Mouse (Mus musculus) heart, adult 2 months (tissue): ENCODE results near the gene Rps27.

Experiments used
- CTCF ChIP-seq: fragments of 200-600 bp; IDR thresholded peaks from 2 replicates; pipeline ENCODE4 v1.8.1; 2022; ENCODE audit warnings: antibody characterized with exemption, mild to moderate bottlenecking, moderate library complexity
- EP300 ChIP-seq: fragments of 200-500 bp; IDR thresholded peaks from 2 replicates; pipeline ENCODE4 v1.6.1; 2011; ENCODE audit warnings: low read depth, low read length, control low read depth; ENCODE audit not compliant: insufficient read depth

GRCm38 (mm10) chr3:90242984-90243775 lies 29.7 kb upstream of the Rps27 start, which contains the start of gene Creb3l4:
- no peak for TF ChIP-seq EP300
- no peak for TF ChIP-seq CTCF
